Mouse (Mus musculus) myocyte (in vitro differentiated cells): ENCODE data around the gene Hdac9.

Experiments used
- CEBPB ChIP-seq: IDR thresholded peaks from 2 replicates; pipeline ENCODE4 v1.6.1; 2011; ENCODE audit warnings: mild to moderate bottlenecking, moderate library complexity; ENCODE audit not compliant: poor library complexity, insufficient read depth, severe bottlenecking
- E2F4 ChIP-seq: IDR thresholded peaks from one replicate; pipeline ENCODE4 v1.6.1; 2011; ENCODE audit warnings: mild to moderate bottlenecking, control low read depth, moderate library complexity; ENCODE audit not compliant: insufficient read depth
- MAX ChIP-seq: IDR thresholded peaks from one replicate; pipeline ENCODE4 v1.6.1; 2011; ENCODE audit warnings: low read depth, mild to moderate bottlenecking, control low read depth
- MYOD1 ChIP-seq, 3 experiments: IDR thresholded peaks; one replicate each; pipeline ENCODE4 v1.6.1; 2011; ENCODE audit warnings: control low read depth in 2 of 3, low read depth in 2 of 3, mild to moderate bottlenecking in 2 of 3, moderate library complexity in 1 of 3; ENCODE audit not compliant: insufficient read length in 2 of 3, control insufficient read depth in 1 of 3
- POLR2A ChIP-seq: IDR thresholded peaks from one replicate; pipeline ENCODE4 v1.6.1; 2011; ENCODE audit warnings: low read depth, mild to moderate bottlenecking, control low read depth, moderate library complexity; ENCODE audit not compliant: insufficient read length
- POLR2AphosphoS2 ChIP-seq: IDR thresholded peaks from one replicate; pipeline ENCODE4 v1.6.1; 2011; ENCODE audit warnings: low read depth, control low read depth; ENCODE audit not compliant: insufficient read length
- REST ChIP-seq: IDR thresholded peaks from one replicate; pipeline ENCODE4 v1.6.1; 2011; ENCODE audit warnings: mild to moderate bottlenecking, control low read depth, moderate library complexity; ENCODE audit not compliant: insufficient read depth, insufficient read length
- SRF ChIP-seq: IDR thresholded peaks from one replicate; pipeline ENCODE4 v1.6.1; 2011; ENCODE audit warnings: low read depth; ENCODE audit not compliant: control insufficient read depth, insufficient read length
- TCF12 ChIP-seq: IDR thresholded peaks from one replicate; pipeline ENCODE4 v1.6.1; 2011; ENCODE audit warnings: mild to moderate bottlenecking, control low read depth; ENCODE audit not compliant: poor library complexity, insufficient read depth, severe bottlenecking
- TCF3 ChIP-seq: IDR thresholded peaks from one replicate; pipeline ENCODE4 v1.6.1; 2011; ENCODE audit warnings: low read depth, control low read depth; ENCODE audit not compliant: insufficient read length
- USF1 ChIP-seq: IDR thresholded peaks from one replicate; pipeline ENCODE4 v1.6.1; 2011; ENCODE audit warnings: low read depth, mild to moderate bottlenecking, control low read depth, moderate library complexity

DNA sequence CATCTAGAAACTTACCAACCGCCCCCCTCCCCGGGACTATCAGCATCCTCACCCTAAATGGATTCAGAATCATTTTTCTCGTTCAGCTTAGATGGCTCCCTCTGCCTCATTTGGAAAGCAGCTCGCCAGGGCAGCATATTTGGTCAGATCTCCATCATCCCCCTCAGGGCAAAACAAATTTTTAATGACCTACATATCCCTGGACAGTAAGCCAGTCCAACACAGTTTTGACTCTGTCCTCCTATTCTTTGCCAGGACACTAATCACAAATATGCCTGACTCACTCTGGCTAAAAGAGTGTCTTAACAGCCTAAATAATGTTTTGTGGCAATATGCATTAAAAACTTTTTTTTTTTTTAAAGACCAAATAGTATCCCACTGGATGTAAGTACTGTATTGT lies 738.0 kb downstream of the Hdac9 start:
- TF ChIP-seq E2F4, result no peak
- no peak for TF ChIP-seq POLR2A
- no peak for TF ChIP-seq MAX
- TF ChIP-seq POLR2AphosphoS2, result no peak
- TF ChIP-seq CEBPB, result no peak
- no peak for TF ChIP-seq TCF3
- TF ChIP-seq SRF, result no peak
- no peak for TF ChIP-seq USF1
- TF ChIP-seq REST, result no peak
- TF ChIP-seq MYOD1 (IDR thresholded peaks at IDR 0.05; ENCODE audit: control insufficient read depth in 1 of 3, insufficient read length in 2 of 3, low read depth in 2 of 3), result no peak
- no peak for TF ChIP-seq TCF12
